Comparison of ENCODE assay signal across 18 mouse cellular contexts in the genomic region with DNA sequence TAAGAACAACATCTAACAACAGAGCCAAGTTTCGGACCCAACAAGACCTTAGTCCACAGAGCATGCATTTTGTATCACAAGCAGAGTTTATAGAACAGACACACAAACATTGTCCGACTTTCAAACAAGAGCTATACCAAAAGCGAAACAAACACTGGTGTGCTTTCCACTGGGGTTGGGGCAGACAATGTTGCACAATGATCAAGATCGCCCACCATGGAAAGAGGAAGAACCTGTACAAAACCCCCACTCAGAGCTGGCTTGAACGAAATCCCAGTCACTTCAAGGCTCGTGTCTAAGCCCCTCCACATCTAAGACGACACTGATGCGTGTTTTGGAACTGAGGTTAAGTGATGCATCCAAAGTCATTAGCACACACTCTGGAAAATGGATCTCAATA.
"Had no signal": no experiment of that assay in that cellular context is flagged by ENCODE, and none has a peak within 500 bp of the region (broad histone marks: within the 10 kb centered on the region; RNA-seq: fewer than 3 reads in every experiment).

No protein-coding gene starts in this region.

- H3K27me3 ChIP-seq: liver, embryonic 13.5 days; liver, embryonic 15.5 days; lung, embryonic 15.5 days; megakaryocyte, embryonic 14.5 days; midbrain, embryonic 13.5 days; midbrain, embryonic 15.5 days; neural tube, embryonic 12.5 days had no signal

- H3K9me3 ChIP-seq: liver, embryonic 13.5 days; liver, embryonic 15.5 days; lung, embryonic 15.5 days; megakaryocyte, embryonic 14.5 days; midbrain, embryonic 13.5 days; midbrain, embryonic 15.5 days; neural tube, embryonic 12.5 days had no signal

- H3K9ac ChIP-seq: liver, embryonic 13.5 days; liver, embryonic 15.5 days; liver, postnatal 0 days; lung, embryonic 15.5 days; midbrain, embryonic 13.5 days; midbrain, embryonic 15.5 days; neural tube, embryonic 12.5 days had no signal

- H3K4me2 ChIP-seq: liver, embryonic 13.5 days; liver, embryonic 15.5 days; lung, embryonic 15.5 days; midbrain, embryonic 11.5 days; midbrain, embryonic 13.5 days; midbrain, embryonic 15.5 days; neural tube, embryonic 12.5 days had no signal

- H3K4me3 ChIP-seq: liver, embryonic 13.5 days; liver, embryonic 15.5 days; lung, embryonic 15.5 days; megakaryocyte, embryonic 14.5 days; midbrain, embryonic 13.5 days; midbrain, embryonic 15.5 days; neural tube, embryonic 12.5 days had no signal

- H3K4me1 ChIP-seq: liver, embryonic 13.5 days; liver, embryonic 15.5 days; midbrain, embryonic 13.5 days; midbrain, embryonic 15.5 days; neural tube, embryonic 12.5 days had no signal

- ATAC-seq: liver, postnatal 0 days; lung, postnatal 0 days; midbrain, embryonic 13.5 days; midbrain, embryonic 15.5 days had no signal

- H3K27ac ChIP-seq: liver, embryonic 13.5 days; liver, embryonic 15.5 days; lung, embryonic 15.5 days; macrophage; midbrain, embryonic 13.5 days; midbrain, embryonic 15.5 days; neural tube, embryonic 12.5 days had no signal

- H3K36me3 ChIP-seq: liver, embryonic 13.5 days; liver, embryonic 15.5 days; lung, embryonic 15.5 days; midbrain, embryonic 13.5 days; midbrain, embryonic 15.5 days; neural tube, embryonic 12.5 days had no signal

- DNase-seq: liver, embryonic 13.5 days; liver, postnatal 0 days; lung, adult 2 months; lung, postnatal 14 days; lung, postnatal 36 days; right cerebral cortex, postnatal 14 days; thymus, adult 18-20 months; thymus, postnatal 14 days; thymus, postnatal 36 days had no signal
